Mouse (Mus musculus) lung, postnatal 0 days (tissue): ENCODE data around the gene Ccl6. TPM values are rescaled to one million over a fixed set of nuclear protein-coding genes. Genes with fewer than 3 reads are reported as not detected.

Experiments
- ATAC-seq: fragments of 200-750 bp; cut with Nextera tagmentation; 2 replicates; pipeline ENCODE4 v1.8.0; 2017; ENCODE audit warnings: moderate library complexity
- DNase-seq: peaks from one replicate; pipeline ENCODE4 v3.0.0-alpha.2; 2016; ENCODE audit warnings: low spot score
- H3K27ac ChIP-seq: fragments of 300-500 bp; sonication (generic); 2 replicates; pipeline ENCODE4 v1.5.1; 2014; ENCODE audit warnings: antibody characterized with exemption, mild to moderate bottlenecking, low read length, mixed read lengths
- H3K27me3 ChIP-seq: fragments of 300-500 bp; sonication (generic); replicated peaks from 2 replicates; pipeline ENCODE4 v1.6.1; 2014; ENCODE audit warnings: low read length, mixed read lengths; ENCODE audit not compliant: insufficient read depth
- H3K36me3 ChIP-seq: fragments of 300-500 bp; sonication (generic); 2 replicates; pipeline ENCODE4 v1.6.1; 2014; ENCODE audit warnings: low read length, mixed read lengths; ENCODE audit not compliant: insufficient read depth
- H3K4me1 ChIP-seq: fragments of 300-500 bp; sonication (generic); 2 replicates; pipeline ENCODE4 v1.6.1; 2014; ENCODE audit warnings: antibody characterized with exemption, low read depth, low read length, mixed read lengths; ENCODE audit not compliant: insufficient read depth
- H3K4me2 ChIP-seq: fragments of 300-500 bp; sonication (generic); replicated peaks from 2 replicates; pipeline ENCODE4 v1.6.1; 2014; ENCODE audit warnings: low read depth, mild to moderate bottlenecking, low read length, moderate library complexity, mixed read lengths
- H3K4me3 ChIP-seq: fragments of 300-500 bp; sonication (generic); 2 replicates; pipeline ENCODE4 v1.5.1; 2014; ENCODE audit warnings: low read depth, low read length
- H3K9ac ChIP-seq: fragments of 300-500 bp; sonication (generic); replicated peaks from 2 replicates; pipeline ENCODE4 v1.6.1; 2014; ENCODE audit warnings: low read depth, mild to moderate bottlenecking
- H3K9me3 ChIP-seq: fragments of 300-500 bp; sonication (generic); 2 replicates; pipeline ENCODE4 v1.6.1; 2016; ENCODE audit warnings: low read length, mixed read lengths
- CTCF ChIP-seq: IDR thresholded peaks from 2 replicates; pipeline ENCODE4 v1.5.1; 2016; ENCODE audit warnings: antibody characterized with exemption, mild to moderate bottlenecking
- EP300 ChIP-seq: IDR thresholded peaks from 2 replicates; pipeline ENCODE4 v1.6.1; 2016; ENCODE audit warnings: antibody characterized with exemption, mild to moderate bottlenecking, control low read depth
- WGBS: fragments of 180-500 bp; shearing (Covaris S2); extraction: QIAGEN DNeasy Blood & Tissue Kit; methylation state at CpG from one replicate; pipeline ENCODE4 v1.1.7; 2014; 5-methylcytosine and 5-hydroxymethylcytosine counted together
- polyA plus RNA-seq: library from polyadenylated mRNA; unstranded; fragments of >200 nt; fragmentation: Nextera tagmentation; extraction: Ambion mirVana; gene quantifications from 2 replicates; pipeline ENCODE4 v1.2.1, GENCODE M21; 2015

The Ccl6 gene
- polyA plus RNA-seq, 1 experiment from 2014 or later: 413 TPM

- H3K27ac ChIP-seq: no peak within 1 kb of the TSS
- DNase-seq (peak; percentile 35), ATAC-seq (no peak)
- H3K36me3 ChIP-seq: no peaks in the 10 kb centered on the region
- H3K9me3 ChIP-seq: no peaks in the 10 kb centered on the region
- WGBS: 53% methylated on average over 2 of the region's 2 CpGs
- H3K9ac ChIP-seq: no peak within 1 kb of the TSS
- no peak for TF ChIP-seq EP300
- no peak for TF ChIP-seq CTCF
- H3K4me2 ChIP-seq: no peak within 1 kb of the TSS
- no peaks in the 10 kb centered on the region for H3K4me1 ChIP-seq
- no peak within 1 kb of the TSS for H3K4me3 ChIP-seq
- H3K27me3 ChIP-seq: no peaks in the 10 kb centered on the region
Observed at GRCm38 (mm10) chr11:83578186-83578760, 14.6 kb downstream of the Ccl6 start, which contains the start of gene Ccl9. Gene Ccl9 (minus strand): TSS chr11:83578636.

GRCm38 (mm10) chr11:83576927-83577555 lies 15.8 kb downstream of the Ccl6 start:
- peak; percentile 36 for DNase-seq
- H3K4me1 ChIP-seq: no peaks in the 10 kb centered on the region
- ATAC-seq: no peak
- no peaks in the 10 kb centered on the region for H3K27me3 ChIP-seq
- 79% methylated on average over 4 of the region's 4 CpGs for WGBS
- no peaks in the 10 kb centered on the region for H3K9me3 ChIP-seq
- H3K9ac ChIP-seq: no peak overlapping the region
- no peak for TF ChIP-seq CTCF
- no peak for TF ChIP-seq EP300
- no peak overlapping the region for H3K27ac ChIP-seq
- H3K4me2 ChIP-seq: no peak overlapping the region
- no peaks in the 10 kb centered on the region for H3K36me3 ChIP-seq
- no peak overlapping the region for H3K4me3 ChIP-seq

- TF ChIP-seq EP300: no peak
- no peak for TF ChIP-seq CTCF
- H3K4me1 ChIP-seq: no peaks in the 10 kb centered on the region
- H3K4me3 ChIP-seq: no peak overlapping the region
- H3K9me3 ChIP-seq: no peaks in the 10 kb centered on the region
- ATAC-seq: no peak
- H3K27ac ChIP-seq: no peak overlapping the region
- H3K36me3 ChIP-seq: no peaks in the 10 kb centered on the region
- no peak for DNase-seq
- H3K4me2 ChIP-seq: no peak overlapping the region
- H3K9ac ChIP-seq: no peak overlapping the region
- no peaks in the 10 kb centered on the region for H3K27me3 ChIP-seq
- 42% methylated on average over 9 of the region's 9 CpGs for WGBS
Observed at GRCm38 (mm10) chr11:83572834-83573233, 20.1 kb downstream of the Ccl6 start.

GRCm38 (mm10) chr11:83572223-83572622 lies 20.7 kb downstream of the Ccl6 start:
- peak; percentile 44 for DNase-seq
- Histone ChIP-seq H3K27me3 (no peaks in the 10 kb centered on the region), H3K9ac (no peak overlapping the region), H3K4me3 (no peak overlapping the region), H3K4me2 (no peak overlapping the region), H3K9me3 (no peaks in the 10 kb centered on the region), H3K27ac (no peak overlapping the region), H3K36me3 (no peaks in the 10 kb centered on the region), H3K4me1 (no peaks in the 10 kb centered on the region)
- peak; percentile 37; the same call in 1 of the 2 replicates for ATAC-seq
- 76% methylated on average over 8 of the region's 8 CpGs for WGBS
- TF ChIP-seq EP300 (no peak), CTCF (no peak)

- ATAC-seq (no peak), DNase-seq (no peak)
- Histone ChIP-seq H3K9ac (no peak overlapping the region), H3K27ac (no peak overlapping the region), H3K4me3 (no peak overlapping the region), H3K4me2 (no peak overlapping the region), H3K4me1 (no peaks in the 10 kb centered on the region), H3K9me3 (no peaks in the 10 kb centered on the region), H3K36me3 (no peaks in the 10 kb centered on the region), H3K27me3 (no peaks in the 10 kb centered on the region)
- TF ChIP-seq CTCF (no peak), EP300 (no peak)
- 68% methylated on average over 2 of the region's 2 CpGs for WGBS
Observed at GRCm38 (mm10) chr11:83570189-83570588, 22.7 kb downstream of the Ccl6 start.

GRCm38 (mm10) chr11:83569249-83569648 lies 23.6 kb downstream of the Ccl6 start:
- Histone ChIP-seq H3K4me3 (no peak overlapping the region), H3K9ac (no peak overlapping the region), H3K27me3 (no peaks in the 10 kb centered on the region), H3K4me1 (no peaks in the 10 kb centered on the region), H3K36me3 (no peaks in the 10 kb centered on the region), H3K4me2 (no peak overlapping the region), H3K9me3 (no peaks in the 10 kb centered on the region), H3K27ac (no peak overlapping the region)
- WGBS: 88% methylated on average over 7 of the region's 7 CpGs
- DNase-seq (no peak), ATAC-seq (no peak)
- TF ChIP-seq CTCF (no peak), EP300 (no peak)
